Mouse (Mus musculus) CH12.LX (cell line): ENCODE results near the gene Hlf. TPM values are rescaled to one million over a fixed set of nuclear protein-coding genes. Genes with fewer than 3 reads are reported as not detected.
A peak's percentile ranks its signal among the peaks of the same experiment; 100 is the strongest.

ENCODE experiments used
- DNase-seq: peaks from one replicate; pipeline ENCODE4 v3.0.0-alpha.2; 2013; ENCODE audit errors: extremely low read depth
- H3K27ac ChIP-seq: 2 replicates; pipeline ENCODE4 v1.5.1; 2012; ENCODE audit warnings: low read depth, mild to moderate bottlenecking, control low read depth, moderate library complexity; ENCODE audit not compliant: insufficient read depth
- H3K27me3 ChIP-seq: replicated peaks from 2 replicates; pipeline ENCODE3; 2012; ENCODE audit warnings: inconsistent platforms
- H3K36me3 ChIP-seq, 2 experiments: replicated peaks in 1 of 2; 2 replicates each; pipeline versions ENCODE3 to v1.6.1; 2012; ENCODE audit warnings: inconsistent platforms in 1 of 2, low read length in 1 of 2, mild to moderate bottlenecking in 1 of 2, mixed read lengths in 1 of 2, moderate library complexity in 1 of 2; ENCODE audit not compliant: control insufficient read depth in 1 of 2, insufficient read depth in 1 of 2
- H3K4me1 ChIP-seq, 2 experiments: 2 replicates each; pipeline ENCODE4 v1.6.1; 2012; ENCODE audit warnings: inconsistent platforms in 1 of 2, moderate library complexity in 1 of 2; ENCODE audit not compliant: insufficient read depth in 2 of 2, control insufficient read depth in 1 of 2
- H3K4me2 ChIP-seq: 2 replicates; pipeline ENCODE4 v1.6.1; 2012; ENCODE audit warnings: low read depth, mild to moderate bottlenecking, control low read depth; ENCODE audit not compliant: poor library complexity, insufficient read depth, severe bottlenecking
- H3K4me3 ChIP-seq, 3 experiments: fragments of 150-350 bp in 1 of 3; sonication (generic) in 1 of 3; replicated peaks in 1 of 3; 2 replicates each; pipeline versions ENCODE3 to v1.5.1; 2011 to 2012; ENCODE audit warnings: low read depth in 2 of 3, low read length in 2 of 3, mild to moderate bottlenecking in 2 of 3, moderate library complexity in 2 of 3, control low read depth in 1 of 3, improper control_type of control experiment in 1 of 3, inconsistent platforms in 1 of 3, mixed read lengths in 1 of 3; ENCODE audit not compliant: poor library complexity in 1 of 3
- H3K79me2 ChIP-seq: replicated peaks from 2 replicates; pipeline ENCODE4 v1.6.1; 2012; ENCODE audit warnings: mild to moderate bottlenecking, moderate library complexity; ENCODE audit not compliant: control insufficient read depth, poor library complexity, insufficient read depth, severe bottlenecking; ENCODE audit errors: extremely low read depth
- H3K9ac ChIP-seq: 2 replicates; pipeline ENCODE4 v1.6.1; 2012; ENCODE audit warnings: low read depth, mild to moderate bottlenecking, control low read depth, moderate library complexity; ENCODE audit not compliant: insufficient read depth
- H3K9me3 ChIP-seq: replicated peaks from 2 replicates; pipeline ENCODE3; 2012; ENCODE audit warnings: low read length, inconsistent platforms, mixed read lengths
- BHLHE40 ChIP-seq: IDR thresholded peaks from 2 replicates; pipeline ENCODE4 v1.6.1; 2011; ENCODE audit warnings: mild to moderate bottlenecking, low read depth, low read length, improper control_type of control experiment
- CHD2 ChIP-seq: IDR thresholded peaks from 2 replicates; pipeline ENCODE4 v1.6.1; 2011; ENCODE audit warnings: low read length, improper control_type of control experiment
- ELF1 ChIP-seq: IDR thresholded peaks from 2 replicates; pipeline ENCODE4 v1.6.1; 2014; ENCODE audit warnings: low read depth, mild to moderate bottlenecking, inconsistent platforms, low read length, improper control_type of control experiment
- EP300 ChIP-seq: IDR thresholded peaks from 2 replicates; pipeline ENCODE4 v1.6.1; 2011; ENCODE audit warnings: low read length, improper control_type of control experiment
- KAT2A ChIP-seq: IDR thresholded peaks from 2 replicates; pipeline ENCODE4 v1.6.1; 2012; ENCODE audit warnings: low read length, improper control_type of control experiment, inconsistent platforms; ENCODE audit not compliant: insufficient replicate concordance
- MAX ChIP-seq: IDR thresholded peaks from 2 replicates; pipeline ENCODE4 v1.6.1; 2011; ENCODE audit warnings: low read length, improper control_type of control experiment
- MEF2A ChIP-seq: IDR thresholded peaks from 2 replicates; pipeline ENCODE4 v1.6.1; 2014; ENCODE audit warnings: low read depth, mild to moderate bottlenecking, inconsistent platforms, low read length, improper control_type of control experiment, borderline replicate concordance
- MYC ChIP-seq: IDR thresholded peaks from 2 replicates; pipeline ENCODE4 v1.6.1; 2011; ENCODE audit warnings: low read depth, mild to moderate bottlenecking, improper control_type of control experiment, low read length
- RAD21 ChIP-seq: IDR thresholded peaks from 2 replicates; pipeline ENCODE4 v1.6.1; 2011; ENCODE audit warnings: low read depth, mild to moderate bottlenecking, low read length, improper control_type of control experiment, moderate library complexity
- SIN3A ChIP-seq: IDR thresholded peaks from 2 replicates; pipeline ENCODE4 v1.6.1; 2012; ENCODE audit warnings: low read length, improper control_type of control experiment, inconsistent platforms
- USF2 ChIP-seq: conservative IDR thresholded peaks from 2 replicates; pipeline ENCODE4 v1.6.1; 2011; ENCODE audit warnings: low read depth, low read length, improper control_type of control experiment
- dilution Hi-C: fragments of 300-500 bp; cut with MboI; formaldehyde crosslinking; loops from 2 replicates; pipeline ENCODE4 v1.14.3; 2020; ENCODE audit warnings: low sequenced_read_pairs; ENCODE audit not compliant: extremely low pct_unique_long_range_greater_than_20kb, extremely low pct_ligation_motif_present
- in situ Hi-C: fragments of 300-500 bp; cut with MboI; formaldehyde crosslinking; loops from 3 replicates; pipeline ENCODE4 v1.14.3; 2019; ENCODE audit warnings: low sequenced_read_pairs, low pct_ligation_motif_present, low pct_unique_long_range_greater_than_20kb, mixed read lengths
- polyA plus RNA-seq: library from polyadenylated mRNA; unstranded; fragments of >175 nt; gene quantifications from 2 replicates; pipeline ENCODE4 v1.2.1, GENCODE M21; 2012; ENCODE audit warnings: low read depth; ENCODE audit not compliant: insufficient read length
- total RNA-seq, 2 experiments: library from RNA; depleted of rRNA; stranded (reverse); fragments of 300-350 nt in 1 of 2; fragments of >200 nt in 1 of 2; gene quantifications; 2 replicates each; pipeline ENCODE4 v1.2.3; 2012 to 2014

Gene Hlf
- total RNA-seq (2012; rRNA removed) (0.04 TPM in 1 of 2 replicates, not detected in the other), total RNA-seq (2014; rRNA removed) (0.05 and 0.08 TPM in 2 replicates), polyA plus RNA-seq (0.22 and 0.36 TPM in 2 replicates)

GRCm38 (mm10) chr11:90390817-90391173, at the start of gene Hlf:
Gene Hlf (minus strand): TSS chr11:90390895.
- no peak within 1 kb of the TSS for H3K9ac ChIP-seq

GRCm38 (mm10) chr11:90438768-90439167, 48.1 kb upstream of the Hlf start:
- TF ChIP-seq USF2, result no peak
- TF ChIP-seq MEF2A, result no peak
- no peak for TF ChIP-seq ELF1
- no peak for TF ChIP-seq KAT2A
- no peak for TF ChIP-seq MYC
- Histone ChIP-seq H3K4me1 (0 out of 4 replicates have a peak, but pooled peaks cover 0 to 2% of the 10 kb centered on the region in 2 experiments), H3K9me3 (no peaks in the 10 kb centered on the region), H3K27ac (no peak overlapping the region), H3K4me3 (no peak overlapping the region), H3K9ac (no peak overlapping the region), H3K79me2 (no peaks in the 10 kb centered on the region), H3K36me3 (no peaks in the 10 kb centered on the region), H3K4me2 (no peak overlapping the region), H3K27me3 (no peaks in the 10 kb centered on the region)
- no peak for DNase-seq
- in situ Hi-C loops, result no loop called here
- dilution Hi-C loops, result no loop called here

More at GRCm38 (mm10) chr11:90390817-90391173, at the start of gene Hlf:
- dilution Hi-C loops, result no loop called here
- Histone ChIP-seq H3K4me1 (no peaks in the 10 kb centered on the region), H3K27me3 (no peaks in the 10 kb centered on the region), H3K27ac (no peak within 1 kb of the TSS), H3K4me3 (peak within 1 kb of the TSS in 1 of 3 experiments; percentile 11), H3K36me3 (no peaks in the 10 kb centered on the region), H3K79me2 (no peaks in the 10 kb centered on the region), H3K4me2 (peak within 1 kb of the TSS; percentile 85), H3K9me3 (no peaks in the 10 kb centered on the region)
- in situ Hi-C loops, result no loop called here
- peak; percentile 43 for DNase-seq
- peak; percentile 36; the same call in 1 of the 2 replicates for TF ChIP-seq MAX
- TF ChIP-seq RAD21, result no peak
- peak; percentile 76 for TF ChIP-seq BHLHE40
- no peak for TF ChIP-seq EP300
- no peak for TF ChIP-seq SIN3A
- peak; percentile 65 for TF ChIP-seq CHD2

DNA sequence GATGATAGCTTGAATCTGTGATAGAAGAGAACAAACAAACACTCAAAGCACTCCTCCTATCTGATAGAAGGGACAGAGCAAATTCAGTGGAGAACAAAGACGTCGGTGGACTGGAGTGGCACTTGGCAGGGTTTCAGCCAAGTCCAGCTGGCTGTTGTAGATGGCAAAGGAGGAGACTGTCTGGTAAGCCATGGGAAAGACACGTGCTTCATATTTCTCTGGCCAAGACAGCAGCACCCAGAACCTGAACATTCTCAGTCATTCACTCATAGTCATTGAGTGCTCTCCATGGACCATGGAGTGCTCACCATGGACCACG, 34.5 kb upstream of the Hlf start:
- Histone ChIP-seq H3K27me3 (no peaks in the 10 kb centered on the region), H3K4me2 (no peak overlapping the region), H3K9ac (no peak overlapping the region), H3K79me2 (no peaks in the 10 kb centered on the region), H3K4me1 (peaks cover 0 to 3% of the 10 kb centered on the region in 2 experiments; a peak in 1 of 4 replicates), H3K9me3 (no peaks in the 10 kb centered on the region), H3K27ac (no peak overlapping the region), H3K36me3 (no peaks in the 10 kb centered on the region), H3K4me3 (no peak overlapping the region)
- no peak for TF ChIP-seq BHLHE40
- no peak for DNase-seq
- in situ Hi-C loops (no loop called here), dilution Hi-C loops (no loop called here)
